In genomic region chr4:140947487-140948440, GRCm38 (mm10) we compare ENCODE assay signal across 16 mouse cellular contexts. TPM values are rescaled to one million over a fixed set of nuclear protein-coding genes. Genes with fewer than 3 reads are reported as not detected.
DNase-seq lines count a peak whose midpoint lies in the region; ATAC-seq and TF ChIP-seq lines count a peak whose summit lies in the region.
"Had no signal": no experiment of that assay in that cellular context is flagged by ENCODE, and none has a peak within 500 bp of the region (broad histone marks: within the 10 kb centered on the region; RNA-seq: fewer than 3 reads in every experiment).

No protein-coding gene starts in this region.

- WGBS in lung, adult 2 months, result 68% methylated on average over 12 of the region's 12 CpGs

- no peak for TF ChIP-seq POLR2A in lung, adult 2 months (IDR thresholded peaks at IDR 0.05; ENCODE audit: borderline replicate concordance, extremely low read depth, low read depth, low read length)

- no peak overlapping the region for H3K4me3 ChIP-seq in lung, adult 2 months (replicated peaks; ENCODE audit: extremely low read depth, low read depth, low read length)
- H3K4me3 ChIP-seq: embryonic facial prominence, embryonic 10.5 days; erythroblast, embryonic 14.5 days; forebrain, embryonic 15.5 days; liver, embryonic 13.5 days; neural tube, embryonic 13.5 days had no signal

- TF ChIP-seq CTCF in lung, adult 2 months (IDR thresholded peaks at IDR 0.05; ENCODE audit: insufficient read depth, low read length), result no peak

- no peaks in the 10 kb centered on the region for H3K4me1 ChIP-seq in lung, adult 2 months (ENCODE audit: control insufficient read depth, insufficient read depth, low read length)
- H3K4me1 ChIP-seq: neural tube, embryonic 13.5 days had no signal

- DNase-seq in kidney, adult 11 months, result peak; percentile 46
- DNase-seq in kidney, adult 9 months, result no peak
- DNase-seq in lung, postnatal 36 days, result peak; percentile 38
- no peak for DNase-seq in lung, adult 2 months
- peak; percentile 84 for DNase-seq in naive thymus-derived CD4-positive, alpha-beta T cell, adult 2 months (ENCODE audit: low read depth)
- no peak for DNase-seq in embryo, embryonic 11 days
- DNase-seq in frontal cortex, postnatal 14 days (ENCODE audit: low spot score in 2 of 2), result no peak
- DNase-seq: gastrocnemius, postnatal 10 days; liver, embryonic 13.5 days had no signal

- ATAC-seq in CD4-positive, CD25-positive, alpha-beta regulatory T cell, adult 4 months, result peak; percentile 58
- ATAC-seq: forebrain, embryonic 15.5 days; hindbrain, embryonic 16.5 days; midbrain, embryonic 16.5 days had no signal

RNA-seq across cellular contexts. Expression of gene Sdhb, which starts 13.2 kb away (rescaled TPM):
- polyA plus RNA-seq in lung, adult 2 months (2012; rRNA removed), result 97.5 and 143 TPM in 2 replicates
- polyA plus RNA-seq in CD4-positive, CD25-positive, alpha-beta regulatory T cell, adult 4 months (2017; shearing (Covaris generic)), result 100 to 1,000 TPM; 250 to 293 TPM

RNA-seq across cellular contexts. Expression of gene Atp13a2, which starts 38.9 kb away (rescaled TPM):
- 199 and 258 TPM in 2 replicates for polyA plus RNA-seq in lung, adult 2 months (2012; rRNA removed)
- 1 to 10 TPM; 4.0 to 5.9 TPM for polyA plus RNA-seq in CD4-positive, CD25-positive, alpha-beta regulatory T cell, adult 4 months (2017; shearing (Covaris generic))

RNA-seq across cellular contexts. Expression of gene Padi2, which starts 41.6 kb away (rescaled TPM):
- polyA plus RNA-seq in lung, adult 2 months (2012; rRNA removed), result 3.7 and 4.7 TPM in 2 replicates
- 10 to 100 TPM; 11.4 to 13.8 TPM for polyA plus RNA-seq in CD4-positive, CD25-positive, alpha-beta regulatory T cell, adult 4 months (2017; shearing (Covaris generic))

Comparison
In these comparisons a context has a peak if more than half of its experiments do, and no peak if none do; other contexts are left out.
1. DNase-seq: peak in kidney, adult 11 months (single experiment), lung, postnatal 36 days (single experiment) and naive thymus-derived CD4-positive, alpha-beta T cell, adult 2 months (single experiment); none in kidney, adult 9 months (single experiment), lung, adult 2 months (single experiment), embryo, embryonic 11 days (single experiment) and frontal cortex, postnatal 14 days (0 of 2).
2. RNA of gene Atp13a2, which starts 38.9 kb away (polyA plus RNA-seq): 199 to 258 TPM in lung, adult 2 months; 4.0 to 5.9 TPM in CD4-positive, CD25-positive, alpha-beta regulatory T cell, adult 4 months; every median in the first group is over 10 times any median in the second.